Mouse (Mus musculus): ENCODE measurements around the gene Mapk7. TPM values are rescaled to one million over a fixed set of nuclear protein-coding genes. Genes with fewer than 3 reads are reported as not detected.

Gene Mapk7
- polyA plus RNA-seq, 1 experiment, result 108 TPM

- DNase-seq (ENCODE audit: low read depth), result no peak
- TF ChIP-seq POLR2A (IDR thresholded peaks at IDR 0.05; ENCODE audit: borderline replicate concordance, extremely low read depth, insufficient read depth, insufficient read length, poor library complexity, severe bottlenecking) (no peak), CTCF (IDR thresholded peaks at IDR 0.05; ENCODE audit: borderline replicate concordance, extremely low read depth, insufficient read depth, insufficient read length) (no peak)
Measured at GRCm38 (mm10) chr11:61518871-61519270, 24.7 kb upstream of the Mapk7 start.

DNA sequence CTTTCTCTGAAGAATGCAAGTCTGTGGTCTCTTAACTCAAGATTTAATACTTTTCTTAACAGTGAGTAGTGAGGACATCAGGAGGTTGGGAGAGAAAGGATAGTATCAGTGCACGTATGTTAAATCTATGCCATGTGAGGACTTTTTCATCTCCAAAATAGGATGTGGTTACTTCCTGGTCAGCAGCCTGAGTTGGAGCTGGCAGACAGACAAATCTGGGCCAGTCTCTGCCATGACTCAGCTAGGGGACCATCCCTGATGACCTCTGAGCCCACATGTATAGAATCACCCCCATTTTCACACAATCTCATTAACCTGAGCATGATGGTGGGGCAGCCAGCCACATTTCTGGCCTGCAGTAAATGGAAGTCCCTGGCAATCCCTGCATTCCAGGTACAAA is 23.8 kb upstream of the Mapk7 start:
- TF ChIP-seq CTCF (IDR thresholded peaks at IDR 0.05; ENCODE audit: borderline replicate concordance, extremely low read depth, insufficient read depth, insufficient read length) (no peak), POLR2A (IDR thresholded peaks at IDR 0.05; ENCODE audit: borderline replicate concordance, extremely low read depth, insufficient read depth, insufficient read length, poor library complexity, severe bottlenecking) (no peak)
- no peak for DNase-seq (ENCODE audit: low read depth)

DNA sequence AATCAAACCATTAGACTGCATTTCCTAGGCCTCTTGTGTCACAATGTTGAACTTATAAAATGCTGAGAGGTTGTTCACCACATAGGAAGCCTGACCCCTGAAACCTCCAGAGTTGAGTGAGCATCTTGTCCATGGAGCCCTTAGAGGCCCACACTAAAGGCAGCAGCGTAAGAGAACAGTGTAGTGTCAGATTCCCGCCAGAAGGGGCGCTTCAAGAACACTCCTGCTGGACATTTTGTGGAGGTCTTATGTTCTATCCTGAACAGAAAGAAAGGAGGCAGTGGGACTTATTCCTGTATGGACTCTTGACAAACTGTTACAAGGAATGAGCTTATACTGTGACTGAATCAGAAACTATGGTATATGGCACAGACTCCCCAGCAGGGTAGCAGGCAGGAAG is 20.7 kb upstream of the Mapk7 start:
- peak; percentile 37 for DNase-seq (ENCODE audit: low read depth)
- peak; percentile 51; the same call in 1 of the 2 replicates for TF ChIP-seq CTCF (IDR thresholded peaks at IDR 0.05; ENCODE audit: borderline replicate concordance, extremely low read depth, insufficient read depth, insufficient read length)
- no peak for TF ChIP-seq POLR2A (IDR thresholded peaks at IDR 0.05; ENCODE audit: borderline replicate concordance, extremely low read depth, insufficient read depth, insufficient read length, poor library complexity, severe bottlenecking)

- TF ChIP-seq POLR2A (IDR thresholded peaks at IDR 0.05; ENCODE audit: borderline replicate concordance, extremely low read depth, insufficient read depth, insufficient read length, poor library complexity, severe bottlenecking) (peak; percentile 37; the same call in 1 of the 2 replicates), CTCF (IDR thresholded peaks at IDR 0.05; ENCODE audit: borderline replicate concordance, extremely low read depth, insufficient read depth, insufficient read length) (peak; percentile 95)
- peak; percentile 98 for DNase-seq (ENCODE audit: low read depth)
Measured at GRCm38 (mm10) chr11:61504713-61505257, 10.6 kb upstream of the Mapk7 start, which contains the start of gene B9d1. B9d1 (plus strand) TSS chr11:61505144.

DNA sequence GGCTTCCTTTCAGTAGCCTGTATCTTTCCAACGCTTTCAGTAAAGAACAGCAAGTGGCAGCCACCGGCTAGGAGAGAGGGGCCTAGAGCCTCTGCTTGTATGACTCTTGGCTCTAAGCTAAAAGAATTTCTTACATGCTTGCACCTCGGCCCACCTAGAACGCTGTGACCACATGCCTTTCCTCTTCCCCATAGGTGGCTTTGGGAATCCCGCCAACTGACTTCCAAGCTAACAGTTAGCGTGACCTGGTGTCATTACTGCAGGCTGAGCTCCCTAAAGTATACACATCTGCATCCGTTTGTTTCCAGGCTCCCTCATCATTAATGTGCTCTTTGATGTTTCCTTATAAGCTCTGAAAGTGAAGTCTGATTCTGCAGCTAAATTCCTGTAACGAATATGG is 9.7 kb upstream of the Mapk7 start:
- peak; percentile 32 for DNase-seq (ENCODE audit: low read depth)
- TF ChIP-seq POLR2A (IDR thresholded peaks at IDR 0.05; ENCODE audit: borderline replicate concordance, extremely low read depth, insufficient read depth, insufficient read length, poor library complexity, severe bottlenecking) (no peak), CTCF (IDR thresholded peaks at IDR 0.05; ENCODE audit: borderline replicate concordance, extremely low read depth, insufficient read depth, insufficient read length) (no peak)

- DNase-seq (ENCODE audit: low read depth), result no peak
- TF ChIP-seq CTCF (IDR thresholded peaks at IDR 0.05; ENCODE audit: borderline replicate concordance, extremely low read depth, insufficient read depth, insufficient read length) (no peak), POLR2A (IDR thresholded peaks at IDR 0.05; ENCODE audit: borderline replicate concordance, extremely low read depth, insufficient read depth, insufficient read length, poor library complexity, severe bottlenecking) (no peak)
Measured at GRCm38 (mm10) chr11:61498736-61499504, 4.7 kb upstream of the Mapk7 start.

DNA sequence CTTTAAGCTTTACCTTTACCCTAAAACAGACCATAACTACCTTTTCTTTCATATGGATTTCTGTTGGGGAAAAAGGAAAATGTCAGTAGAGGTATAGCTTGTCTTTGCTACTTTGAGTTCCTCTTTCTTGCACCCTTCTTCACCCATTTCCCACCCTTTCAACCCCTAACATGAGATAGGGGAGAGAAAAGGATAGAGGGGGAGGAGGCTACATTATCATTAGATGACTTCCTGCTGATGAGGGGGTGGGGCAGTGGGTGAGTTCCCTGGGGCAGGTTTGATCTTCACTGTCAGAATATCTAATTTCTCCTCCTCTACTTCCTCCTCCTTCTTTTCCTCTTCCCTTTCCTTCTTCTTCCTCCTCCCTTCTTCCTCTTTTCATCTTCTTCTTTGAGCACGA is 3.3 kb upstream of the Mapk7 start:
- DNase-seq (ENCODE audit: low read depth), result no peak
- TF ChIP-seq CTCF (IDR thresholded peaks at IDR 0.05; ENCODE audit: borderline replicate concordance, extremely low read depth, insufficient read depth, insufficient read length) (no peak), POLR2A (IDR thresholded peaks at IDR 0.05; ENCODE audit: borderline replicate concordance, extremely low read depth, insufficient read depth, insufficient read length, poor library complexity, severe bottlenecking) (no peak)

GRCm38 (mm10) chr11:61495528-61495927 is 1.3 kb upstream of the Mapk7 start:
- TF ChIP-seq POLR2A (IDR thresholded peaks at IDR 0.05; ENCODE audit: borderline replicate concordance, extremely low read depth, insufficient read depth, insufficient read length, poor library complexity, severe bottlenecking) (no peak), CTCF (IDR thresholded peaks at IDR 0.05; ENCODE audit: borderline replicate concordance, extremely low read depth, insufficient read depth, insufficient read length) (no peak)
- DNase-seq (ENCODE audit: low read depth), result no peak

- TF ChIP-seq POLR2A (IDR thresholded peaks at IDR 0.05; ENCODE audit: borderline replicate concordance, extremely low read depth, insufficient read depth, insufficient read length, poor library complexity, severe bottlenecking) (no peak), CTCF (IDR thresholded peaks at IDR 0.05; ENCODE audit: borderline replicate concordance, extremely low read depth, insufficient read depth, insufficient read length) (no peak)
- DNase-seq (ENCODE audit: low read depth), result no peak
Measured at GRCm38 (mm10) chr11:61493525-61494128, 579 bp downstream of the Mapk7 start.

DNA sequence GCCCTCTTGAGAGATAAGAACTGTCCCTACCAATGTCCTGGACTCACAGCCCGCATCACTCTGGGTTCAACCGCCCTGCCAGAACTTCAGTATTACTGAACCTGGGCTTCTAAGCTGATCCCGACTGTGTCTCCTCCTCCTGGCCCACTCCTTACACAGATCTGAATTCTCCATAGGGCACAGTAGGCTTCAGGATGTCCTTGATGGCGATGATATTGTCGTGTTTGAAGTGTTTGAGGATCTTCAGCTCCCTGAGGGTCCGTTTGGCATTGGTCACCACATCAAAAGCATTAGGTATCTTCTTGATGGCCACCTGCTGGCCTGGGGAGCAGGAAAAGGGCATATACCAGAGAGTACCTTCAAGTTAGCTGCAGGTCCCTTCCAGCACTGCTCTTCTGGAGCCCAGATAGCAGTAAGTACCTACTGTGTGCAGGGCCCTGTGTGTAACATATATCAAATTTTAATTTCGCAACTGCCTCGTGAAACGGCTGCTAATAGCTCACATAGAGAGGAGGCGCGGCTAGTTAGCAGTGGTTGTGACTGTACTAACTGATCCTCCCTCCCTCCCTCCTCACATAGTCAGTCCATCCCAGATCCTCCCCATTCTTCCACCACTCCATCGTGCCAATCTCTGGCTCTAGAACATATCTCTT is 1.3 kb downstream of the Mapk7 start:
- TF ChIP-seq POLR2A (IDR thresholded peaks at IDR 0.05; ENCODE audit: borderline replicate concordance, extremely low read depth, insufficient read depth, insufficient read length, poor library complexity, severe bottlenecking), result no peak
- no peak for TF ChIP-seq CTCF (IDR thresholded peaks at IDR 0.05; ENCODE audit: borderline replicate concordance, extremely low read depth, insufficient read depth, insufficient read length)
- DNase-seq (ENCODE audit: low read depth), result no peak

- no peak for DNase-seq (ENCODE audit: low read depth)
- TF ChIP-seq POLR2A (IDR thresholded peaks at IDR 0.05; ENCODE audit: borderline replicate concordance, extremely low read depth, insufficient read depth, insufficient read length, poor library complexity, severe bottlenecking) (no peak), CTCF (IDR thresholded peaks at IDR 0.05; ENCODE audit: borderline replicate concordance, extremely low read depth, insufficient read depth, insufficient read length) (no peak)
Measured at GRCm38 (mm10) chr11:61490944-61491520, 3.2 kb downstream of the Mapk7 start.

All from brain, embryonic 14.5 days (tissue).